In the genomic region with DNA sequence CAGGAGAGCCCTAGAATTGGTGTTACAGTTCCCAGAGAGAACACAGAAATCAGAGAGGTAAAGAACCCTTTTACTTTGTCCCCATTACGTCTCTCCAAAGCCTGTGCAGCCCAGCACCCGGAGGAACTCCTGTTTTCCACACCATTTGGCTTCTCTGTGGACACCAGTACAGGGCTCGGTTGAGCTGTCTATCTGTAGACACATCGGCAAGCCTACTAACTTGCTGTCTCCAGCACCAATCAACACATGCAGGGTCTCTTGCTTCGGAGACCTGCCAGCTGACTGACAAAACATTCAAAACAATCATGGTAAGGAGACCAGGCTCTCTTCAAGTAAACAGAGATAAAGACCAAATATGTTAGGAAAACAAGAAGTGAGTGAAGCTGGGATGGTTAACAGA, we compare ENCODE assay signal across 15 mouse cellular contexts.
"Had no signal": no experiment of that assay in that cellular context is flagged by ENCODE, and none has a peak within 500 bp of the region (broad histone marks: within the 10 kb centered on the region; RNA-seq: fewer than 3 reads in every experiment).

No protein-coding gene starts in this region.

- H3K4me1 ChIP-seq: limb, embryonic 15.5 days; liver, embryonic 12.5 days had no signal

- H3K9ac ChIP-seq: limb, embryonic 15.5 days; liver, embryonic 12.5 days; neural tube, embryonic 15.5 days had no signal

- H3K27ac ChIP-seq: left cerebral cortex, adult 2 months; limb, embryonic 15.5 days; liver, embryonic 12.5 days; midbrain, embryonic 10.5 days; neural tube, embryonic 15.5 days had no signal

- H3K27me3 ChIP-seq: limb, embryonic 15.5 days; liver, embryonic 12.5 days; neural tube, embryonic 15.5 days had no signal

- DNase-seq: kidney, adult 18-20 months; kidney, postnatal 14 days; lung, postnatal 10 days; midbrain, embryonic 14.5 days; retina, postnatal 1 day; right cerebral cortex, postnatal 4 days; spleen, adult 18-20 months; thymus, adult 18-20 months; thymus, postnatal 25 days had no signal

- H3K4me3 ChIP-seq: left cerebral cortex, adult 2 months; limb, embryonic 15.5 days; liver, embryonic 12.5 days; midbrain, embryonic 10.5 days; myocyte; neural tube, embryonic 15.5 days had no signal

- ATAC-seq: liver, embryonic 12.5 days had no signal

- H3K4me2 ChIP-seq: limb, embryonic 15.5 days; liver, embryonic 12.5 days; neural tube, embryonic 15.5 days had no signal

- H3K9me3 ChIP-seq: limb, embryonic 15.5 days; liver, embryonic 12.5 days; midbrain, embryonic 10.5 days; neural tube, embryonic 15.5 days had no signal

- H3K36me3 ChIP-seq: limb, embryonic 15.5 days; liver, embryonic 12.5 days; midbrain, embryonic 10.5 days; neural tube, embryonic 15.5 days had no signal
